Mouse (Mus musculus): ENCODE results near the gene Nrip1.

GRCm38 (mm10) chr16:76292656-76293055 lies 81.0 kb downstream of the Nrip1 start:
- TF ChIP-seq CTCF (IDR thresholded peaks at IDR 0.05; ENCODE audit: control insufficient read depth, insufficient read depth, insufficient read length), result no peak
- no peak for TF ChIP-seq MYOG (IDR thresholded peaks at IDR 0.05; ENCODE audit: control insufficient read depth, extremely low read depth, insufficient read length)
- TF ChIP-seq USF1 (IDR thresholded peaks at IDR 0.05; ENCODE audit: low read depth), result no peak
- no peak for TF ChIP-seq MAX (IDR thresholded peaks at IDR 0.05)
- no peak for TF ChIP-seq MYOD1 (IDR thresholded peaks at IDR 0.05; ENCODE audit: control insufficient read depth, insufficient read length, low read depth)
- TF ChIP-seq FOSL1 (IDR thresholded peaks at IDR 0.05; ENCODE audit: insufficient read depth, low read length, poor library complexity, severe bottlenecking), result no peak
